ENCODE assay signal across 9 mouse cellular contexts in the genomic region with DNA sequence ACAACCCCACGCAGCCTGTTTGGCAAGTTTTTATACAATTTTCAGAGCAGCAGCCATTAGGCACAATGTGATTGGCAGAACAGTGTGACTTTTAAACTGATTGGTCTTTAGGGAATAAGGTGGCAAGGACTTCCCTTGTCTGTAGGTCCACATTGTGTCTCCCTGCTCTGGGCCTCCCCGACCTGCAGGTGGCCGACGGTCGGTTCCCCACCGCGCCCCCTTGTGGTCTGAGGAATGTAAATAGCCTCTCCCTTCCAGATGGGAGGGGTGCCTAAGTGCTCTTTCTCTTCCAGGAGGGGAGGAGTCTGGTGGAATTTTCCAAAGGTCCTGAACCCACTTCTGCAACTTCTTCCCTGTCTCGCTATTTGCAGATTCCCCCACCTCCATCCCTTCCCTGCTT. TPM values are rescaled to one million over a fixed set of nuclear protein-coding genes. Genes with fewer than 3 reads are reported as not detected.
A peak's percentile ranks its signal among the peaks of the same experiment; 100 is the strongest.
DNase-seq lines count a peak whose midpoint lies in the region; ATAC-seq and TF ChIP-seq lines count a peak whose summit lies in the region.
"Not testable (repeated sequence)": the region's sequence is repeated elsewhere in the genome, so short reads cannot be mapped to it uniquely, and the experiment has no call there.
"Had no signal": no experiment of that assay in that cellular context is flagged by ENCODE, and none has a peak within 500 bp of the region (broad histone marks: within the 10 kb centered on the region; RNA-seq: fewer than 3 reads in every experiment).

No protein-coding gene starts in this region.

- H3K4me2 ChIP-seq in liver, embryonic 14.5 days (ENCODE audit: low read depth); stomach, embryonic 15.5 days: not testable (repeated sequence)

- DNase-seq in CD4-positive helper T cell, adult 2 months (ENCODE audit: low read depth, low spot score) = peak; percentile 47
- peak; percentile 80 to 89 for DNase-seq in adrenal gland, postnatal 36 days
- peak; percentile 69 for DNase-seq in embryo, embryonic 9.5 days (ENCODE audit: extremely low spot score)
- peak; percentile 29 to 38 for DNase-seq in heart, adult 9 months (ENCODE audit: low spot score in 2 of 2)
- peak; percentile 76 for DNase-seq in kidney, postnatal 14 days
- DNase-seq in liver, embryonic 14.5 days (ENCODE audit: low read depth in 3 of 3, low spot score in 3 of 3) = peak in 1 of 3 experiments; percentile 44

- not testable (repeated sequence) for TF ChIP-seq EP300 in liver, embryonic 14.5 days (IDR thresholded peaks at IDR 0.05; ENCODE audit: low read depth)

- H3K36me3 ChIP-seq in liver, embryonic 14.5 days (replicated peaks; ENCODE audit: control insufficient read depth, insufficient read depth, low read depth); stomach, embryonic 15.5 days: not testable (repeated sequence)

- not testable (repeated sequence) for H3K27me3 ChIP-seq in liver, embryonic 14.5 days (ENCODE audit: control insufficient read depth, insufficient read depth, low read length); stomach, embryonic 15.5 days (replicated peaks)

- H3K9ac ChIP-seq in liver, embryonic 14.5 days (replicated peaks); stomach, embryonic 15.5 days: not testable (repeated sequence)

- 9% methylated on average over 8 of the region's 8 CpGs for WGBS in liver, embryonic 14.5 days (ENCODE audit: insufficient replicate concordance)
- 8% methylated on average over 8 of the region's 8 CpGs for WGBS in stomach, embryonic 15.5 days

- TF ChIP-seq CTCF in liver, embryonic 14.5 days (IDR thresholded peaks at IDR 0.05; ENCODE audit: low read depth) = peak; percentile 80

- not testable (repeated sequence) for H3K9me3 ChIP-seq in liver, embryonic 14.5 days (ENCODE audit: control insufficient read depth, low read length); stomach, embryonic 15.5 days

- not testable (repeated sequence) for ATAC-seq in liver, embryonic 14.5 days (ENCODE audit: insufficient read depth)
- peak; percentile 42; the same call in 1 of the 2 replicates for ATAC-seq in neutrophil, adult 5-6 weeks (ENCODE audit: extremely low read depth, insufficient number of reproducible peaks, low FRiP score, poor library complexity, severe bottlenecking)
- peak; percentile 32; the same call in 1 of the 2 replicates for ATAC-seq in stomach, embryonic 15.5 days (ENCODE audit: insufficient read depth, low FRiP score, low read depth)

- H3K4me1 ChIP-seq in liver, embryonic 14.5 days (replicated peaks; ENCODE audit: control insufficient read depth in 2 of 2, insufficient read depth in 2 of 2, low read length in 1 of 2); stomach, embryonic 15.5 days: not testable (repeated sequence)

- not testable (repeated sequence) for H3K27ac ChIP-seq in liver, embryonic 14.5 days; stomach, embryonic 15.5 days

- H3K4me3 ChIP-seq in liver, embryonic 14.5 days (ENCODE audit: insufficient read depth in 1 of 2, low read depth in 2 of 2, low read length in 2 of 2); stomach, embryonic 15.5 days (replicated peaks): not testable (repeated sequence)

RNA-seq across cellular contexts. Expression of a gene that starts 52.5 kb away (rescaled TPM):
- 1 to 10 TPM; 5.6 to 7.0 TPM for total RNA-seq in adrenal gland, postnatal 36 days (2021)
- 5.2 and 6.6 TPM in 2 replicates for polyA plus RNA-seq in liver, embryonic 14.5 days (2012; rRNA removed)
- polyA plus RNA-seq in liver, embryonic 14.5 days (2014; fragmentation: Nextera tagmentation; extraction: Ambion mirVana) = 3.0 and 3.7 TPM in 2 replicates
- 28.9 and 29.6 TPM in 2 replicates for total RNA-seq in neutrophil, adult 5-6 weeks (2017)
- polyA plus RNA-seq in stomach, embryonic 15.5 days (2015; fragmentation: Nextera tagmentation; extraction: Ambion mirVana) = 40.1 and 42.1 TPM in 2 replicates
- polyA plus RNA-seq: activated CD4-positive, CD25-positive, alpha-beta regulatory T cell, adult 4 months had no signal

RNA-seq across cellular contexts. Expression of a gene that starts 59.3 kb away (rescaled TPM):
- total RNA-seq in adrenal gland, postnatal 36 days (2021) = 1 to 10 TPM; 4.1 to 7.1 TPM
- polyA plus RNA-seq in liver, embryonic 14.5 days (2012; rRNA removed) = 0.52 and 0.56 TPM in 2 replicates
- 0.44 and 0.52 TPM in 2 replicates for polyA plus RNA-seq in liver, embryonic 14.5 days (2014; fragmentation: Nextera tagmentation; extraction: Ambion mirVana)
- total RNA-seq in neutrophil, adult 5-6 weeks (2017) = 6.4 and 6.6 TPM in 2 replicates
- polyA plus RNA-seq in stomach, embryonic 15.5 days (2015; fragmentation: Nextera tagmentation; extraction: Ambion mirVana) = 11.3 and 12.4 TPM in 2 replicates
